8 mouse cellular contexts compared by ENCODE assay signal in the genomic region with DNA sequence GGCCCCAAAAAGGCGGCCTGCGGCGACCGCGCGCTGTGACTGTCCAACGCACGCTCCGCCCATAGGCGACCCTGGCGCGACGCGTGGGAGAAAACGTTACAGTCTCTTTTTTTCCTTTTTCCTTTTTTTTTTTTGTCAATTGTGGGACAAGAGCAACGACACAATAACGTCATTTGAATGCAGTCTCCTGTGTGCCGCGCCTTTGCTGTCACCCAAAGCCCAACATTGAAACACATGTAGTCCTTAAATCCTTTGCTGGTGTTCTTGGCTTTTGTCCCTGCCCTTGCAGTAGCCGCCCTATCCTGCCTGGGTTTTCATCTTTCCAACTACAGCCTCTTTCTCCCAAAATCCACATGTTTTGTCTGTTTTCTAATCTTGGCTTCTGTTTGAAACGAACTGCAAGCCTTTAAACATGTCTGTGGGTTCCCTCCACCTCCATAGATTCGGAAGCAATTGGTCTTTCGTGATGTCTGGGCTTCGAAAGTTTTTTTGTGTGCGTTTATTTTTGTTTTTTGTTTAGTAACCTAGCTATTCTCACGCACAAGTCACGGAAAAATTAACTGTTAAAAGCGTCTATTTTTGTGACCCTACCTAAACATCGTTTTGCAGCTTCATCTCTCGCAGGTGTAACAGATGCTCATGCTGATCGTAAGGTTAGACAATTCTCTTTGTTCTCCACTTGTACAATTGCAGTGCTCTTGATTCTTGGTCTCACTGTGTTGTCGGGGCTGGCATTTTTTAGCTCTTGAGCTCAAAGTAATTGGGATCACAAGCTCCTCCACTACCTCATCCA. TPM values are rescaled to one million over a fixed set of nuclear protein-coding genes. Genes with fewer than 3 reads are reported as not detected.
DNase-seq lines count a peak whose midpoint lies in the region; ATAC-seq and TF ChIP-seq lines count a peak whose summit lies in the region.

No protein-coding gene starts in this region.

- no peaks in the 10 kb centered on the region for H3K27me3 ChIP-seq in liver, adult 2 months (ENCODE audit: control insufficient read depth, insufficient read depth, low read length)
- no peaks in the 10 kb centered on the region for H3K27me3 ChIP-seq in forebrain, postnatal 0 days (ENCODE audit: insufficient read depth, low read length)
- H3K27me3 ChIP-seq in midbrain, embryonic 12.5 days: peaks cover 5% of the 10 kb centered on the region; the same call in 1 of the 2 replicates

- H3K79me2 ChIP-seq in liver, adult 2 months (ENCODE audit: control insufficient read depth, insufficient read depth, low read length): peaks cover under 1% of the 10 kb centered on the region; the same call in 1 of the 2 replicates

- H3K27ac ChIP-seq in liver, adult 2 months (replicated peaks; ENCODE audit: insufficient read depth, low read depth, low read length): peak overlapping the region; percentile 85
- H3K27ac ChIP-seq in brown adipose tissue, adult 24 weeks (replicated peaks; ENCODE audit: low read depth, low read length): peak overlapping the region; percentile 89
- H3K27ac ChIP-seq in forebrain, postnatal 0 days (ENCODE audit: low read depth, low read length): peak overlapping the region; percentile 94
- peak overlapping the region; percentile 97 for H3K27ac ChIP-seq in midbrain, embryonic 12.5 days (replicated peaks)

- peak overlapping the region; percentile 51 for H3K4me2 ChIP-seq in forebrain, postnatal 0 days (ENCODE audit: low read depth)
- peak overlapping the region; percentile 56 for H3K4me2 ChIP-seq in midbrain, embryonic 12.5 days (replicated peaks)

- DNase-seq in liver, adult 2 months (ENCODE audit: extremely low read depth, low read depth, low spot score): peak; percentile 49
- no peak for DNase-seq in liver
- no peak for DNase-seq in forebrain, postnatal 0 days
- DNase-seq in adrenal gland, postnatal 14 days: no peak
- no peak for DNase-seq in right cerebral cortex, adult 18-20 months

- H3K9ac ChIP-seq in liver, adult 2 months (ENCODE audit: low read depth, low read length): peak overlapping the region; percentile 84
- peak overlapping the region; percentile 68 for H3K9ac ChIP-seq in forebrain, postnatal 0 days
- peak overlapping the region; percentile 69 for H3K9ac ChIP-seq in midbrain, embryonic 12.5 days (replicated peaks)

- no peak for TF ChIP-seq POLR2A in liver, adult 2 months (IDR thresholded peaks at IDR 0.05; ENCODE audit: extremely low read depth, insufficient read depth, low read length)

- no peak for ATAC-seq in forebrain, postnatal 0 days
- no peak; the same call in 1 of the 2 replicates for ATAC-seq in midbrain, embryonic 12.5 days (ENCODE audit: low FRiP score, low read depth)
- no peak for ATAC-seq in granulocyte monocyte progenitor cell, adult 5-6 weeks (replicated peaks; ENCODE audit: poor library complexity, severe bottlenecking)

- H3K9me3 ChIP-seq in forebrain, postnatal 0 days (ENCODE audit: low read length): no peaks in the 10 kb centered on the region
- H3K9me3 ChIP-seq in midbrain, embryonic 12.5 days: no peaks in the 10 kb centered on the region

- H3K4me3 ChIP-seq in liver, adult 2 months (ENCODE audit: insufficient read depth, low read depth, low read length): peak overlapping the region; percentile 81
- H3K4me3 ChIP-seq in brown adipose tissue, adult 24 weeks (ENCODE audit: insufficient read depth, low read depth, low read length): peak overlapping the region; percentile 67
- peak overlapping the region; percentile 58 for H3K4me3 ChIP-seq in forebrain, postnatal 0 days (ENCODE audit: low read depth, low read length)
- H3K4me3 ChIP-seq in midbrain, embryonic 12.5 days: peak overlapping the region; percentile 65

- peaks cover 3% of the 10 kb centered on the region for H3K4me1 ChIP-seq in liver, adult 2 months (ENCODE audit: control insufficient read depth, insufficient read depth, low read length)
- peaks cover 2% of the 10 kb centered on the region; the same call in 1 of the 2 replicates for H3K4me1 ChIP-seq in brown adipose tissue, adult 24 weeks (ENCODE audit: control insufficient read depth, insufficient read depth, insufficient read length, low read length)
- H3K4me1 ChIP-seq in forebrain, postnatal 0 days (ENCODE audit: insufficient read depth): no peaks in the 10 kb centered on the region
- H3K4me1 ChIP-seq in midbrain, embryonic 12.5 days: 0 out of 2 replicates have a peak, but pooled peaks cover 8% of the 10 kb centered on the region

- no peaks in the 10 kb centered on the region for H3K36me3 ChIP-seq in liver, adult 2 months (ENCODE audit: control insufficient read depth, insufficient read depth, low read length)
- H3K36me3 ChIP-seq in forebrain, postnatal 0 days (ENCODE audit: insufficient read depth): no peaks in the 10 kb centered on the region
- H3K36me3 ChIP-seq in midbrain, embryonic 12.5 days: no peaks in the 10 kb centered on the region

- TF ChIP-seq CTCF in liver, adult 2 months (IDR thresholded peaks at IDR 0.05; ENCODE audit: low read depth, low read length): no peak
- TF ChIP-seq CTCF in forebrain, postnatal 0 days (IDR thresholded peaks at IDR 0.05; ENCODE audit: low read depth): no peak

- WGBS in liver, adult 2 months: under 1% methylated on average over 32 of the region's 32 CpGs
- WGBS in forebrain, postnatal 0 days: 19% methylated on average over 32 of the region's 32 CpGs
- 21% methylated on average over 25 of the region's 32 CpGs for WGBS in midbrain, embryonic 12.5 days

RNA-seq across cellular contexts. Expression of a gene that starts 0.7 kb away (rescaled TPM):
- 7.7 and 8.6 TPM in 2 replicates for total RNA-seq in liver, adult 2 months (2014; rRNA removed)
- polyA plus RNA-seq in liver, adult 2 months (2012; rRNA removed): 4.2 and 4.4 TPM in 2 replicates
- 8.1 and 8.8 TPM in 2 replicates for polyA plus RNA-seq in brown adipose tissue, adult 24 weeks (2012; ENCODE audit: insufficient read depth, insufficient read length, missing spikeins)
- 23.6 and 31.8 TPM in 2 replicates for total RNA-seq in forebrain, postnatal 0 days (2014; rRNA removed)
- 7.2 and 9.2 TPM in 2 replicates for polyA plus RNA-seq in forebrain, postnatal 0 days (2015; fragmentation: Nextera tagmentation; extraction: Ambion mirVana)
- 18.1 and 21.4 TPM in 2 replicates for polyA plus RNA-seq in midbrain, embryonic 12.5 days (2016; fragmentation: Nextera tagmentation; extraction: Ambion mirVana)
- 52.4 and 56.7 TPM in 2 replicates for total RNA-seq in granulocyte monocyte progenitor cell, adult 5-6 weeks (2014; fragmentation: Nextera tagmentation)
- 23.9 and 26.5 TPM in 2 replicates for total RNA-seq in granulocyte monocyte progenitor cell, adult 5-6 weeks (2017)
- 26.0 and 27.6 TPM in 2 replicates for total RNA-seq in adrenal gland, postnatal 14 days (2021)
